Mouse (Mus musculus): Measurements from ENCODE around the gene Emilin2. TPM values are rescaled to one million over a fixed set of nuclear protein-coding genes. Genes with fewer than 3 reads are reported as not detected.

The Emilin2 gene
- polyA plus RNA-seq, 1 experiment from 2014 or later = 22.6 TPM

- Histone ChIP-seq H3K9me3 (replicated peaks) (0 out of 2 replicates have a peak, but pooled peaks cover 2% of the 10 kb centered on the region), H3K27ac (replicated peaks) (no peak overlapping the region), H3K27me3 (ENCODE audit: low read depth, poor library complexity, severe bottlenecking) (no peaks in the 10 kb centered on the region), H3K4me3 (no peak overlapping the region), H3K4me1 (peaks cover 23% of the 10 kb centered on the region), H3K36me3 (peaks cover 7% of the 10 kb centered on the region; the same call in 1 of the 2 replicates)
- DNase-seq (ENCODE audit: low spot score) = no peak
- 91% methylated on average over 6 of the region's 6 CpGs for WGBS
Measured at GRCm38 (mm10) chr17:71204809-71205091, 107.0 kb downstream of the Emilin2 start.

GRCm38 (mm10) chr17:71203998-71204808, 107.6 kb downstream of the Emilin2 start:
- WGBS = 90% methylated on average over 9 of the region's 9 CpGs
- H3K27me3 ChIP-seq (ENCODE audit: low read depth, poor library complexity, severe bottlenecking) = no peaks in the 10 kb centered on the region

More at GRCm38 (mm10) chr17:71203998-71204808, 107.6 kb downstream of the Emilin2 start:
- no peak overlapping the region for H3K27ac ChIP-seq (replicated peaks)
- H3K4me3 ChIP-seq = no peak overlapping the region
- H3K9me3 ChIP-seq (replicated peaks) = 0 out of 2 replicates have a peak, but pooled peaks cover 2% of the 10 kb centered on the region
- H3K36me3 ChIP-seq = peaks cover 7% of the 10 kb centered on the region; the same call in 1 of the 2 replicates
- DNase-seq (ENCODE audit: low spot score) = no peak
- peaks cover 23% of the 10 kb centered on the region for H3K4me1 ChIP-seq

Other genes with a start within 250 kb of the Emilin2 start
- gene Lpin2, start 129.4 kb downstream of the Emilin2 start, polyA plus RNA-seq (2016; fragmentation: Nextera tagmentation; extraction: Ambion mirVana) = 34.5 and 37.3 TPM in 2 replicates
- gene Gm4707, start 147.9 kb upstream of the Emilin2 start, polyA plus RNA-seq (2016; fragmentation: Nextera tagmentation; extraction: Ambion mirVana) = 4.8 and 4.9 TPM in 2 replicates
- gene Smchd1, start 163.4 kb upstream of the Emilin2 start, polyA plus RNA-seq (2016; fragmentation: Nextera tagmentation; extraction: Ambion mirVana) = 71.1 and 72.8 TPM in 2 replicates
- 65.6 and 66.2 TPM in 2 replicates for gene Ndc80, start 214.9 kb upstream of the Emilin2 start, polyA plus RNA-seq (2016; fragmentation: Nextera tagmentation; extraction: Ambion mirVana)
- gene Spdya, start 240.1 kb upstream of the Emilin2 start, polyA plus RNA-seq (2016; fragmentation: Nextera tagmentation; extraction: Ambion mirVana) = 1.2 and 1.6 TPM in 2 replicates